Mouse (Mus musculus): Measurements from ENCODE around the gene Pde7b.

Gene Pde7b

GRCm38 (mm10) chr10:20431336-20431735, 293.5 kb downstream of the Pde7b start:
- DNase-seq (ENCODE audit: low read depth, low spot score): no peak

- DNase-seq (ENCODE audit: low read depth, low spot score): no peak
These were observed 303.5 kb downstream of the Pde7b start for GRCm38 (mm10) chr10:20421299-20421883.

- DNase-seq (ENCODE audit: low read depth, low spot score): no peak
These were observed 304.6 kb downstream of the Pde7b start for GRCm38 (mm10) chr10:20420296-20420695.

- no peak for DNase-seq (ENCODE audit: low read depth, low spot score)
These were observed 306.0 kb downstream of the Pde7b start for GRCm38 (mm10) chr10:20418856-20419219.

GRCm38 (mm10) chr10:20418202-20418855, 306.5 kb downstream of the Pde7b start:
- no peak for DNase-seq (ENCODE audit: low read depth, low spot score)

- DNase-seq (ENCODE audit: low read depth, low spot score): peak; percentile 58
These were observed 315.7 kb downstream of the Pde7b start for GRCm38 (mm10) chr10:20409181-20409580.

GRCm38 (mm10) chr10:20408336-20408735, 316.5 kb downstream of the Pde7b start:
- no peak for DNase-seq (ENCODE audit: low read depth, low spot score)

GRCm38 (mm10) chr10:20405471-20405870, 319.4 kb downstream of the Pde7b start:
- peak; percentile 59 for DNase-seq (ENCODE audit: low read depth, low spot score)

GRCm38 (mm10) chr10:20402941-20403340, 321.9 kb downstream of the Pde7b start:
- DNase-seq (ENCODE audit: low read depth, low spot score): no peak

GRCm38 (mm10) chr10:20400406-20400805, 324.5 kb downstream of the Pde7b start:
- no peak for DNase-seq (ENCODE audit: low read depth, low spot score)

GRCm38 (mm10) chr10:20398641-20399390, 326.1 kb downstream of the Pde7b start:
- DNase-seq (ENCODE audit: low read depth, low spot score): no peak

GRCm38 (mm10) chr10:20398224-20398623, 326.7 kb downstream of the Pde7b start:
- DNase-seq (ENCODE audit: low read depth, low spot score): no peak

GRCm38 (mm10) chr10:20395778-20396177, 329.1 kb downstream of the Pde7b start:
- no peak for DNase-seq (ENCODE audit: low read depth, low spot score)

- DNase-seq (ENCODE audit: low read depth, low spot score): no peak
These were observed 330.1 kb downstream of the Pde7b start for GRCm38 (mm10) chr10:20394815-20395214.

- DNase-seq (ENCODE audit: low read depth, low spot score): no peak
These were observed 334.3 kb downstream of the Pde7b start for GRCm38 (mm10) chr10:20390568-20390967.

- DNase-seq (ENCODE audit: low read depth, low spot score): peak; percentile 15
These were observed 342.0 kb downstream of the Pde7b start for GRCm38 (mm10) chr10:20382807-20383419.

- DNase-seq (ENCODE audit: low read depth, low spot score): no peak
These were observed 343.5 kb downstream of the Pde7b start for GRCm38 (mm10) chr10:20381352-20381751.

- no peak for DNase-seq (ENCODE audit: low read depth, low spot score)
These were observed 344.1 kb downstream of the Pde7b start for GRCm38 (mm10) chr10:20380798-20381197.

GRCm38 (mm10) chr10:20379071-20379735, 345.7 kb downstream of the Pde7b start:
- DNase-seq (ENCODE audit: low read depth, low spot score): no peak

GRCm38 (mm10) chr10:20377621-20378020, 347.3 kb downstream of the Pde7b start:
- DNase-seq (ENCODE audit: low read depth, low spot score): no peak

GRCm38 (mm10) chr10:20372046-20372445, 352.8 kb downstream of the Pde7b start:
- DNase-seq (ENCODE audit: low read depth, low spot score): no peak

All from 3T3-L1 (cell line).